Mouse (Mus musculus) MEL (cell line): ENCODE data around the gene Mgat4b. TPM values are rescaled to one million over a fixed set of nuclear protein-coding genes. Genes with fewer than 3 reads are reported as not detected.

Source experiments
- DNase-seq: peaks from one replicate; pipeline ENCODE4 v3.0.0; 2011; ENCODE audit warnings: low read depth, low spot score
- H3K27ac ChIP-seq: 2 replicates; pipeline ENCODE4 v1.5.1; 2012; ENCODE audit warnings: low read depth, mild to moderate bottlenecking, control low read depth, low read length, moderate library complexity; ENCODE audit not compliant: control insufficient read depth
- H3K27me3 ChIP-seq, 2 experiments: fragments of 150-350 bp in 1 of 2; sonication (generic) in 1 of 2; 2 replicates each; pipeline ENCODE4 v1.6.1; 2012; ENCODE audit warnings: low read length in 2 of 2, mild to moderate bottlenecking in 2 of 2, improper control_type of control experiment in 1 of 2, moderate library complexity in 1 of 2; ENCODE audit not compliant: insufficient read depth in 2 of 2, control insufficient read depth in 1 of 2
- H3K36me3 ChIP-seq, 2 experiments: 2 replicates each; pipeline ENCODE4 v1.6.1; 2012 to 2014; ENCODE audit warnings: low read length in 2 of 2, improper control_type of control experiment in 1 of 2, inconsistent platforms in 1 of 2, mild to moderate bottlenecking in 1 of 2; ENCODE audit not compliant: insufficient read depth in 2 of 2, control insufficient read depth in 1 of 2
- H3K4me1 ChIP-seq, 2 experiments: fragments of 150-350 bp in 1 of 2; sonication (generic) in 1 of 2; 2 replicates each; pipeline ENCODE4 v1.6.1; 2012; ENCODE audit warnings: low read length in 2 of 2, improper control_type of control experiment in 1 of 2, mild to moderate bottlenecking in 1 of 2; ENCODE audit not compliant: insufficient read depth in 2 of 2, control insufficient read depth in 1 of 2
- H3K4me3 ChIP-seq, 2 experiments: fragments of 150-350 bp in 1 of 2; sonication (generic) in 1 of 2; 2 replicates each; pipeline ENCODE4 v1.5.1; 2012; ENCODE audit warnings: low read depth in 2 of 2, low read length in 2 of 2, mild to moderate bottlenecking in 2 of 2, moderate library complexity in 2 of 2, control low read depth in 1 of 2, improper control_type of control experiment in 1 of 2; ENCODE audit not compliant: control insufficient read depth in 1 of 2, insufficient read depth in 1 of 2
- H3K79me2 ChIP-seq: 2 replicates; pipeline ENCODE4 v1.6.1; 2012; ENCODE audit warnings: mild to moderate bottlenecking, low read length, moderate library complexity; ENCODE audit not compliant: control insufficient read depth, poor library complexity, insufficient read depth
- H3K9ac ChIP-seq: 2 replicates; pipeline ENCODE4 v1.6.1; 2012; ENCODE audit warnings: low read depth, mild to moderate bottlenecking, control low read depth, low read length, moderate library complexity; ENCODE audit not compliant: control insufficient read depth, poor library complexity, severe bottlenecking
- H3K9me3 ChIP-seq: fragments of 150-350 bp; sonication (generic); replicated peaks from 2 replicates; pipeline ENCODE4 v1.6.1; 2012; ENCODE audit warnings: mild to moderate bottlenecking, low read length, improper control_type of control experiment, moderate library complexity; ENCODE audit not compliant: insufficient read depth
- EP300 ChIP-seq, 2 experiments: IDR thresholded peaks; 2 replicates each; pipeline ENCODE4 v1.6.1; 2011; ENCODE audit warnings: improper control_type of control experiment in 2 of 2, low read length in 2 of 2, low read depth in 1 of 2, mild to moderate bottlenecking in 1 of 2
- GABPA ChIP-seq: IDR thresholded peaks from 2 replicates; pipeline ENCODE4 v1.6.1; 2012; ENCODE audit warnings: low read depth, mild to moderate bottlenecking, inconsistent platforms, low read length, improper control_type of control experiment, moderate library complexity
- POLR2A ChIP-seq, 2 experiments: IDR thresholded peaks; 2 replicates each; pipeline ENCODE4 v1.6.1; 2011 to 2012; ENCODE audit warnings: low read length in 2 of 2, mild to moderate bottlenecking in 2 of 2, control low read depth in 1 of 2, improper control_type of control experiment in 1 of 2, low read depth in 1 of 2, moderate library complexity in 1 of 2; ENCODE audit not compliant: control insufficient read depth in 1 of 2, insufficient read depth in 1 of 2, poor library complexity in 1 of 2
- USF1 ChIP-seq: IDR thresholded peaks from 2 replicates; pipeline ENCODE4 v1.6.1; 2014; ENCODE audit warnings: low read depth, mild to moderate bottlenecking, inconsistent platforms, low read length, improper control_type of control experiment, moderate library complexity
- ZKSCAN1 ChIP-seq: IDR thresholded peaks from 2 replicates; pipeline ENCODE4 v1.6.1; 2012; ENCODE audit warnings: low read depth, mild to moderate bottlenecking, inconsistent platforms, low read length, improper control_type of control experiment, moderate library complexity
- polyA plus RNA-seq, 2 experiments: library from polyadenylated mRNA; stranded (reverse) in 1 of 2; unstranded in 1 of 2; fragments of >175 nt in 1 of 2; fragments of >200 nt in 1 of 2; gene quantifications; 2 replicates each; pipeline versions ENCODE4 v1.2.1 to v1.2.4; 2012; ENCODE audit warnings: low replicate concordance in 2 of 2, low read depth in 1 of 2; ENCODE audit not compliant: insufficient read length in 2 of 2, insufficient read depth in 1 of 2, missing spikeins in 1 of 2
- total RNA-seq: library from RNA; depleted of rRNA; stranded (reverse); fragments of 300-350 nt; gene quantifications from 2 replicates; pipeline ENCODE4 v1.2.3, GENCODE M21; 2012; rRNA removed

Gene Mgat4b
- total and polyA plus RNA-seq, 3 experiments: 33.7 to 69.4 TPM; not detected in 1

DNA sequence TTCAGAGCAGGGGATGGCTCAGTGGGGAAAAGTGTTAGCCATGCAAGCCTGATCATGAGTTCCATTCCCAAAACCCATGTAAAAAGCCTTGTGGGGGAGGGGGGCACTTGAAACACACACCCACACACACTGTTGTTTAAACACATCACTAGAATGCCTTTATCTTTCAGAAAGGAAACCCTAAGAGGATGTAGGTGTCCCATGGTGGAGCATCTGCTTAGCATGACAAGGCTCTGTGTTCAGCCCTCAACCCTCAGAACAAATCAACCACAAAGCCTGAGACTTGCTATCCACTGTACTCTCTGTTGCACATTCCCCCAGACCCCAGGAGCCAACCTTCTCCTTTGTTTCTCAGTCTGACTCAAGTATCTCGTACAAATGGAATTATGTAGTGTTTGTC is 69.4 kb downstream of the Mgat4b start:
- no peak overlapping the region for H3K4me3 ChIP-seq
- no peak overlapping the region for H3K9ac ChIP-seq
- no peaks in the 10 kb centered on the region for H3K9me3 ChIP-seq
- TF ChIP-seq EP300 (IDR thresholded peaks at IDR 0.05; ENCODE audit: low read depth in 1 of 2, low read length in 2 of 2) (peak in 1 of 2 experiments; percentile 44; a peak in 2 of 4 replicates), USF1 (no peak), ZKSCAN1 (no peak), POLR2A (IDR thresholded peaks at IDR 0.05; ENCODE audit: control insufficient read depth in 1 of 2, insufficient read depth in 1 of 2, low read depth in 1 of 2, low read length in 2 of 2, poor library complexity in 1 of 2) (no peak), GABPA (no peak)
- DNase-seq: peak; percentile 56
- peaks cover 6% of the 10 kb centered on the region for H3K79me2 ChIP-seq
- H3K27me3 ChIP-seq: no peaks in the 10 kb centered on the region
- no peak overlapping the region for H3K27ac ChIP-seq
- peaks cover 12 to 23% of the 10 kb centered on the region in 2 experiments for H3K4me1 ChIP-seq
- H3K36me3 ChIP-seq: peaks cover 8 to 20% of the 10 kb centered on the region in 2 experiments; a peak in 3 of 4 replicates

Other genes with a start within 250 kb of the Mgat4b start
- 78.2 and 81.1 TPM in 2 replicates for gene Rnf130, start 185.5 kb upstream of the Mgat4b start, total RNA-seq
- 100 to 1,000 TPM in 1 of 2 experiments, 10 to 100 TPM in 1; 59.5 to 507 TPM for gene Rnf130, start 185.5 kb upstream of the Mgat4b start, polyA plus RNA-seq
- 17.7 and 18.6 TPM in 2 replicates for gene Tbc1d9b, start 79.5 kb upstream of the Mgat4b start, total RNA-seq
- 10 to 100 TPM in 1 of 2 experiments, not detected in 1; 32.5 TPM for gene Tbc1d9b, start 79.5 kb upstream of the Mgat4b start, polyA plus RNA-seq
- gene Mrnip, start 36.4 kb upstream of the Mgat4b start, total RNA-seq: 10.6 and 12.1 TPM in 2 replicates
- gene Mrnip, start 36.4 kb upstream of the Mgat4b start, polyA plus RNA-seq: 1 to 10 TPM in 1 of 2 experiments, not detected in 1; 8.6 TPM
- 223 and 240 TPM in 2 replicates for gene Sqstm1, start 63 bp upstream of the Mgat4b start, total RNA-seq
- 100 to 1,000 TPM in 1 of 2 experiments, not detected in 1; 187 TPM for gene Sqstm1, start 63 bp upstream of the Mgat4b start, polyA plus RNA-seq
- gene Ltc4s, start 27.7 kb downstream of the Mgat4b start, total RNA-seq: 1.6 and 3.1 TPM in 2 replicates
- 1 to 10 TPM in 1 of 2 experiments, not detected in 1; 3.4 TPM for gene Ltc4s, start 27.7 kb downstream of the Mgat4b start, polyA plus RNA-seq
- 3.8 and 4.5 TPM in 2 replicates for gene Maml1, start 81.4 kb downstream of the Mgat4b start, total RNA-seq
- gene Maml1, start 81.4 kb downstream of the Mgat4b start, polyA plus RNA-seq: 10 to 100 TPM in 1 of 2 experiments, not detected in 1; 12.6 TPM
- 785 and 867 TPM in 2 replicates for gene Canx, start 114.8 kb downstream of the Mgat4b start, total RNA-seq
- 100 to 1,000 TPM; 390 to 464 TPM for gene Canx, start 114.8 kb downstream of the Mgat4b start, polyA plus RNA-seq
- gene Cby3, start 143.6 kb downstream of the Mgat4b start, total RNA-seq: 0.23 and 0.42 TPM in 2 replicates
- gene Cby3, start 143.6 kb downstream of the Mgat4b start, polyA plus RNA-seq: under 1 TPM in 1 of 2 experiments, not detected in 1; 0.31 TPM
- 227 and 232 TPM in 2 replicates for gene Hnrnph1, start 166.1 kb downstream of the Mgat4b start, total RNA-seq
- 100 to 1,000 TPM; 425 to 552 TPM for gene Hnrnph1, start 166.1 kb downstream of the Mgat4b start, polyA plus RNA-seq
- 13.8 and 18.4 TPM in 2 replicates for gene Rufy1, start 220.2 kb downstream of the Mgat4b start, total RNA-seq
- gene Rufy1, start 220.2 kb downstream of the Mgat4b start, polyA plus RNA-seq: 10 to 100 TPM in 1 of 2 experiments, not detected in 1; 17.8 TPM